Mouse (Mus musculus) forebrain, embryonic 14.5 days (tissue): ENCODE measurements around the gene Tma7. TPM values are rescaled to one million over a fixed set of nuclear protein-coding genes. Genes with fewer than 3 reads are reported as not detected.

ENCODE experiments used
- ATAC-seq: fragments of 200-750 bp; cut with Nextera tagmentation; 2 replicates; pipeline ENCODE4 v1.8.0; 2017; ENCODE audit warnings: mild to moderate bottlenecking, moderate library complexity
- DNase-seq: peaks from one replicate; pipeline ENCODE4 v3.0.0-alpha.2; 2015; ENCODE audit warnings: low spot score
- H3K27ac ChIP-seq: fragments of 300-500 bp; sonication (generic); 2 replicates; pipeline ENCODE4 v1.5.1; 2014; ENCODE audit warnings: low read depth, mild to moderate bottlenecking, control low read depth, low read length, moderate library complexity
- H3K27me3 ChIP-seq: fragments of 300-500 bp; sonication (generic); replicated peaks from 2 replicates; pipeline ENCODE4 v1.6.1; 2014; ENCODE audit warnings: low read length, control low read depth, mixed read lengths; ENCODE audit not compliant: control insufficient read depth, insufficient read depth
- H3K36me3 ChIP-seq: fragments of 300-500 bp; sonication (generic); 2 replicates; pipeline ENCODE4 v1.6.1; 2014; ENCODE audit warnings: low read length, control low read depth; ENCODE audit not compliant: control insufficient read depth, insufficient read depth
- H3K4me1 ChIP-seq: fragments of 300-500 bp; sonication (generic); 2 replicates; pipeline ENCODE4 v1.6.1; 2014; ENCODE audit warnings: antibody characterized with exemption, low read length, control low read depth; ENCODE audit not compliant: control insufficient read depth, insufficient read depth
- H3K4me2 ChIP-seq: fragments of 300-500 bp; sonication (generic); 2 replicates; pipeline ENCODE4 v1.6.1; 2014; ENCODE audit warnings: mild to moderate bottlenecking, control low read depth, low read length
- H3K4me3 ChIP-seq: fragments of 300-500 bp; sonication (generic); 2 replicates; pipeline ENCODE4 v1.5.1; 2014; ENCODE audit warnings: low read depth, low read length, control low read depth
- H3K9ac ChIP-seq: fragments of 300-500 bp; sonication (generic); 2 replicates; pipeline ENCODE4 v1.6.1; 2014; ENCODE audit warnings: mild to moderate bottlenecking, low read length, control low read depth, moderate library complexity
- H3K9me3 ChIP-seq: fragments of 300-500 bp; sonication (generic); replicated peaks from 2 replicates; pipeline ENCODE4 v1.6.1; 2016; ENCODE audit warnings: low read length, control low read depth, mixed read lengths; ENCODE audit not compliant: control insufficient read depth
- WGBS: fragments of 180-500 bp; shearing (Covaris S2); extraction: QIAGEN DNeasy Blood & Tissue Kit; methylation state at CpG from one replicate; pipeline ENCODE4 v1.1.7; 2014; 5-methylcytosine and 5-hydroxymethylcytosine counted together
- polyA plus RNA-seq: library from polyadenylated mRNA; unstranded; fragments of >200 nt; fragmentation: Nextera tagmentation; extraction: Ambion mirVana; gene quantifications from 2 replicates; pipeline ENCODE4 v1.2.1, GENCODE M21; 2014

Gene Tma7
- polyA plus RNA-seq, 1 experiment from 2014 or later, result 758 TPM

DNA sequence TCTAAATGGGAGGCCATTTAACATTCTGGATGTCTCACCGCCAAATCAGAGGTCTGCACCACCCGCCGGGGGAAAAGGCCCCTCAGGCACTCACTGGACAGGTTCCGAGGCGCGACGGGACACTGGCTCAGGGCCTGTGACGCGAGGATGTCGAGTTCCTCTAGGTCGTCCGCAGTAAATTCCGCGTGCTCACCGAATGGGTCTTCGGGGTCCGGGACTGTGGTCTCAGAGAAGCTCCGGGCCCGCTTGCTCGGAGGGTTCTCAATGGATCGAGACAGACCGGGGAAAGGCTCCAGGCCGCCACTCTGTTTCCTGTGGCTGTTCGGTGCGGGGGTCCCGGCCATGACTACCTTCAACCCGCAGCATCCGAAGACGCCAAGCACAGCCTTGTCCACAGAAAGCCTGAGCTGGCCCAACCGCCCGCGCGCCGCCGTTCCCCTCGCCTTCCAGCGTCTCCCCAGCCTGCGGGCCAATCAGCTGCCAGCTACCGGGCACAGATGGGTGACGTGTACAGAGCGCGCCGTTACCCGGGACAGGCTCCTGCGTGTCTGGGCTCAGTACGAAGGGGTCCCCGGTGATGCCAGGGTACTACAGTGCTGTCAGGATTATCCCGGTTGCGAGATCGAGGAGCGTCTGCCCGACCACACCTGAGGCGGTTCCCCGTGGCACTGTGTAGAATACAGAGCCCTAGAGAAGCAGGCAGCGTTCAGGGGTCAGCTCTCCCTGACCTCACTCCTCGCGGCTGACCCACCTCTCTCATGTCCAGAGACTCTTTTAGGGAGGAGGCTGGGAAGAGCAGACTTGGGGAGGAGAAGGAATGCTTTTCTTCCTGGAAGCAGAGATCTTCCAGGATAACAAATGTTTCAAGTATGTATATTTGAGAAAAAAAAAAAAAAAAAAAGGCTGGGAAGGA, 8.5 kb downstream of the Tma7 start, which contains the start of gene Atrip:
TSS of gene Atrip (minus strand) at position 464 of the 913 bp plus-strand sequence.
- H3K27ac ChIP-seq, result peak within 1 kb of the TSS; percentile 68
- peaks cover 38% of the 10 kb centered on the region for H3K36me3 ChIP-seq
- no peaks in the 10 kb centered on the region for H3K27me3 ChIP-seq
- peaks cover 9% of the 10 kb centered on the region for H3K4me1 ChIP-seq
- peak within 1 kb of the TSS; percentile 92 for H3K4me2 ChIP-seq
- no peaks in the 10 kb centered on the region for H3K9me3 ChIP-seq
- peak; percentile 95 for DNase-seq
- peak within 1 kb of the TSS; percentile 89 for H3K9ac ChIP-seq
- H3K4me3 ChIP-seq, result peak within 1 kb of the TSS; percentile 82
- peak; percentile 100 for ATAC-seq
- under 1% methylated on average over 57 of the region's 57 CpGs for WGBS

DNA sequence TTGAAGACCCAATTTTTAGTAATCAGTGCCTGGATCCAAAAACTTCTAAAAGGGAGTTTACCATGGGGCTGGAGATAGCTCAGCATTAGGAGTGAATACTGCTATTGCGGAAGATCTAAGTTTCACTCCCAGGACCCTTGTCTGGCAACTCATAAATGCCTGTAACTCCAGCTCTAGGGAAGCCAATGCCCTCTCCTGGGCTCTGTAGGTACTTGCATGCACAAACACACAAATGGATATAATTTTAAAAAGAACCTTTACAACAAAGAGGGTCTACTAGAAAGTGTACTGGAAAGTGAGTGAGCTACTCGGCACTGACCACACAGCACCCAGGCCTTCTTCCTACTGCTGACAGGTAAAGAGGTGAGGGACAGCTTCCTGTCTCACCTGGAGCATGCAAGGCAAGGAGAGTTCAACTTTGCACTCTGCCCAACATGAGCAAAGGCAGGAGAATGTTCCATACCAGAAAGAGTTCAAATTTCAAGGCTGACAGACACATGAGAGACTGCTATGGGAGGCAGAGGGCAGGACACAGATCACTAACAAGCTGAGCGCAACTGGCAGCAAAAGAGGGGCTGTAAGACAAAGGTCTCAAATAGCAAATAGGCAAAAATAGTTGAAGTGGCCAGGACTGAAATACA, 14.2 kb downstream of the Tma7 start:
- no peak overlapping the region for H3K4me3 ChIP-seq
- H3K4me2 ChIP-seq, result no peak overlapping the region
- ATAC-seq (no peak), DNase-seq (no peak)
- peaks cover 8% of the 10 kb centered on the region for H3K4me1 ChIP-seq
- H3K27me3 ChIP-seq, result no peaks in the 10 kb centered on the region
- WGBS, result 92% methylated on average over 3 of the region's 3 CpGs
- H3K27ac ChIP-seq, result no peak overlapping the region
- H3K9me3 ChIP-seq, result no peaks in the 10 kb centered on the region
- peaks cover 87% of the 10 kb centered on the region for H3K36me3 ChIP-seq
- no peak overlapping the region for H3K9ac ChIP-seq

DNA sequence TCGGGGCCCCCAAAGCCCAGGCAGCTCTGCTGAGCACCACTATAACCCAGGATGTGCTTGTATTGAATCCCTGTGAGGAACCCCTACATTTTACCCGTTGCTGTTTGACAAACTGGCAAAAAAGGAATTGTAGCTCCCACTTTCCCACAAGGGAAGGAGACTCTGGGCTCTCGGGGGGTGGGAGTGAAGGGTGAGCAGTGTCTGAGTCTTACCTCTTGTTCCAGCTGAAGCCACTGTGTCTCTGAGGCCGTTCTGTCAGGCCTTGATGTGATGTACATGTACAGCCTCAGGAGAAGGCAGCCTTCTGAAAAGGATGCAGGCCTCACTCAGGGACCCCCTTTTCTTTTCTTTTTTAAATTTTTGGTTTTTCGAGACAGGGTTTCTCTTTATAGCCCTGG, 21.5 kb downstream of the Tma7 start:
- no peak overlapping the region for H3K9ac ChIP-seq
- H3K9me3 ChIP-seq, result no peaks in the 10 kb centered on the region
- WGBS, result 92% methylated on average over 5 of the region's 5 CpGs
- no peak overlapping the region for H3K4me3 ChIP-seq
- no peak for ATAC-seq
- no peak overlapping the region for H3K4me2 ChIP-seq
- no peaks in the 10 kb centered on the region for H3K4me1 ChIP-seq
- H3K36me3 ChIP-seq, result peaks cover 81% of the 10 kb centered on the region
- no peak for DNase-seq
- H3K27me3 ChIP-seq, result no peaks in the 10 kb centered on the region
- H3K27ac ChIP-seq, result no peak overlapping the region

DNA sequence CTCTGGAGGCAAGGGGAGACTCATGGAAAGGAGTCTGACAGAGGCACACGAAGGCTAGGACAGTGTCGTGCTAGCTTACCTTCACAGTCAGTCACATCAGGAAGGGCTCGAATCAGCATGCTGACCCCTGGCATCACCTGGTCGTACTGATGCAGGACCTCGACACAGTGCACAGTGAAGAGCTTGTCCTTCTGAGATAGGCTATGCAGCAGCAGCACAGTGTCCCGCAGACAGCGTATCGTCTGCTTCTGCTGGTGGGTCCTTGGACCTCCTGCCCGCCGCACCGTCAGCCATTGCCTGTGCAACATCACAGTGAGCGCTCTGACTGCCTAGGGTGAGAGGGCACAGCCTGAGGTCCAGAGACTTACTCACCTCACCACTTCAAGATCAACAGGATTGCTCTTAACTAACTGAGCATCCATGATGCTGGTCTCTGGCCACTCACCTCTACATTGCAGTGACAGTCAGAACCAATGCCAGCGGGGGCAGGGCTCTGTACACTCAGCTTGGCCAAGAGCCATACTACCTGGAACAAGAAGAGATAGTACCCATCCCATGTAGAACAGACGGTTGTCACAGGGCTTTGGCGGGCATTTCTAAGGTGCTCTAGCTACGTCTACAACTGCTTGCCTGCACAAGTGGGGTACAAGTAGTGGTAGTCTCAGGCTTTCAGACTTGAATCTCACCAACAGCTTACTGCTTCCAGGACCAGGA, 22.0 kb downstream of the Tma7 start:
- ATAC-seq (peak; percentile 14; the same call in 1 of the 2 replicates), DNase-seq (no peak)
- no peak overlapping the region for H3K4me2 ChIP-seq
- H3K4me1 ChIP-seq, result no peaks in the 10 kb centered on the region
- H3K27ac ChIP-seq, result no peak overlapping the region
- H3K36me3 ChIP-seq, result peaks cover 76% of the 10 kb centered on the region
- no peaks in the 10 kb centered on the region for H3K27me3 ChIP-seq
- H3K9me3 ChIP-seq, result no peaks in the 10 kb centered on the region
- WGBS, result 92% methylated on average over 16 of the region's 16 CpGs
- no peak overlapping the region for H3K9ac ChIP-seq
- H3K4me3 ChIP-seq, result no peak overlapping the region

DNA sequence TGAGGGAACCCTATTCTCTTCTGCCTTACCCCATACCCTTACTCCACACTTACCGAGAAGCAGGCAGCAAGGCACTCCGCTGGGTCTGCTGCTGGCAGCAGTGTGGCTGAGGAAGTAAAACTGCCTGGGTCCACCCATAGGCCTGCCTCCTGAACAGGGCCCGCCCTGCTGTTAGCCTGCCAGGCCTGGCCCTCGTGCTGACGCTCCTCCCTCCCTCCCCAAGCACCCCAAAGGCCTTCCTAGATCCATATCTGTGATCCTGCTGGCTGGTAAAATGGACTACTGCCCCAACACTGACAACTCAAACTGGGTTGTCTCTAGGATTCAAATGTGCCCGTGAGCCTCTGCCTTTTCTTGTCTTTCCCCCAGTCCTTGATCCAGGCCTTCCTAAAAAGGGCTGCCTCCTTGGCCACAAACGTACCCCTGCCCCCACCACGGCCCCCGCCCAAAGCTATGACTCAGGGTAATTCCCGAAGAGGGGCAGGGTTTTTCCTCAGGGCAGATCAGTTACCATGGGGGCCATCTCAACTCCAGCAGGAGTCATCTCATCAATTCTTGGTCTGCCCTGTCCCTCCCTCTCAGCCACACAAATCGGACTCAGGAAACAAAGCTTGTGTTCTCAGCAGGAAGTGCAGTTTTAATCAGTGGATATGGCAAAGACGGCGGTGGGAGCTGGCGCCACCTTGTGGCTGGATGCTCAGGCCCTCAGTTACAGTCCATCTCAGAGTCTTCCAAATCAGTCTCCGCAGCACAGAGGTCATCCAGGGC, 23.1 kb downstream of the Tma7 start, which contains the start of gene Trex1:
TSS of gene Trex1 (minus strand) at position 599 of the 768 bp plus-strand sequence.
- DNase-seq (peak; percentile 86), ATAC-seq (peak; percentile 72)
- H3K9me3 ChIP-seq, result no peaks in the 10 kb centered on the region
- WGBS, result 25% methylated on average over 15 of the region's 15 CpGs
- H3K4me1 ChIP-seq, result 0 out of 2 replicates have a peak, but pooled peaks cover 2% of the 10 kb centered on the region
- peak within 1 kb of the TSS; percentile 44 for H3K4me2 ChIP-seq
- H3K9ac ChIP-seq, result peak within 1 kb of the TSS; percentile 64
- H3K27me3 ChIP-seq, result no peaks in the 10 kb centered on the region
- peak within 1 kb of the TSS; percentile 65 for H3K27ac ChIP-seq
- peak within 1 kb of the TSS; percentile 21 for H3K4me3 ChIP-seq
- H3K36me3 ChIP-seq, result peaks cover 66% of the 10 kb centered on the region

DNA sequence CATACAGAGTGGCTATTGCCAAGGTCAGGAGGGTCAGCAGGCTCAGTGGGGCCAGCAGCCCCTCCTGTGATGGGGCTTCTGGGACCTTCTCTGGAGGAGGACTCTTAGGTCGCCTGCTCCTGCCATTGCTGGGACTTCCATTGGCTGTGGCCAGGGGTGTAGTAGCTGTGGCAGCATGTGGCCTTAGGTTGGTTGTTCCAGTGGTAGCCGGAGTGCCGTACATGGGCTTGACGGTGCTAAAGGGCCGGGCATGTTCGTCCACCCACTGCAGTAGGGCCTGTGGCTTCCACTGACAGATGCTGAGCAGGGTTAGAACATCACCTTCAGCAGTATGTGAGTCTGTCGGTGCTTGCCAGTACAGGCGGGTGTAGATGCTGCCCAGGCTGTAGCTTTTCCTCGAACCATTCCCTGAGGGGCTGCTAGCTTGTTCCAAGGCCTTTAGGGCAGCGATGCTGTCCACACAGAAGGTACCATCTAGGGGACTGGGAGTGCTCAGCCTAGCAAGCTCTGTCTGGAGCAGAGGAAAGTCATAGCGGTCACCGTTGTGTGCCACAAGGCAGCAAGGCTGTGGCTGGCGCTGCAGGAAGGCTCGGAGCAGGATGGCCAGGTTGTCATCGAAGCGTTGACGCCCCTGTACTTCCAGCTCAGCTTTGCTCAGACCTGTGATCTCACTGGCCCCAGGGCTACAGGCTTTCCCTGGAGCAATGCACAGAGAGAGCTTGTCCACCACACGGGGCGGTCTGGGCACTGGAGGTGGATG, 24.2 kb downstream of the Tma7 start:
- Histone ChIP-seq H3K9ac (peak overlapping the region; percentile 64; the same call in 1 of the 2 replicates), H3K4me2 (no peak overlapping the region), H3K4me1 (0 out of 2 replicates have a peak, but pooled peaks cover 2% of the 10 kb centered on the region), H3K27ac (no peak overlapping the region), H3K27me3 (no peaks in the 10 kb centered on the region), H3K4me3 (no peak overlapping the region), H3K9me3 (no peaks in the 10 kb centered on the region), H3K36me3 (peaks cover 54% of the 10 kb centered on the region)
- ATAC-seq, result no peak
- DNase-seq, result no peak
- WGBS, result 96% methylated on average over 19 of the region's 19 CpGs

DNA sequence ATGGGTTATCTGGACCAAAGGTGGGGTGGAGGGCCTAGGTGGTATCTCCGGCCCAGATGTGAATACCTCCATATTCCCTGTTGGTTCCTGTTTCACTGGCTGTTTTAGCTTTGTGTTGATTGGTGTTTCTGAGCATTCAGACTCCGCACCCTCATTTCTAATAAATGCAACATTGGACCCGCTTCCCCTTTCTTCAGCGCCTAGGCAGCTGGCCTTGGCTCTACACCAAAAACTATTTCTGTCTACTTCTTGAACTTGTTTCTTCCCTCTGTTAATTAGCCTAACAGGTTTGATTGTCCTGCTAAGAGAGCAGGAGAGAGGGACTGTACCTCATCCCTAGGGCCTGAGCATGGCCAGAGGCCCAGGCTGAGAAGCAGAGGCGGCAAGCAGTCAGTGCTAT, 24.8 kb downstream of the Tma7 start:
- WGBS, result 92% methylated on average over 5 of the region's 5 CpGs
- DNase-seq (no peak), ATAC-seq (no peak)
- no peak overlapping the region for H3K9ac ChIP-seq
- H3K4me2 ChIP-seq, result no peak overlapping the region
- no peak overlapping the region for H3K27ac ChIP-seq
- 0 out of 2 replicates have a peak, but pooled peaks cover 2% of the 10 kb centered on the region for H3K4me1 ChIP-seq
- no peaks in the 10 kb centered on the region for H3K27me3 ChIP-seq
- no peaks in the 10 kb centered on the region for H3K9me3 ChIP-seq
- no peak overlapping the region for H3K4me3 ChIP-seq
- H3K36me3 ChIP-seq, result peaks cover 48% of the 10 kb centered on the region
